Mouse (Mus musculus) cerebellum, adult 2 months (tissue): Measurements from ENCODE around the gene Dab2. TPM values are rescaled to one million over a fixed set of nuclear protein-coding genes. Genes with fewer than 3 reads are reported as not detected.

Experiments
- DNase-seq, 2 experiments: peaks; one replicate each; pipeline ENCODE4 v3.0.0; 2021
- H3K27ac ChIP-seq: fragments of 200-500 bp; 2 replicates; pipeline ENCODE4 v1.5.1; 2012; ENCODE audit warnings: low read length, control low read depth, inconsistent platforms; ENCODE audit not compliant: insufficient read depth
- H3K27me3 ChIP-seq: fragments of 200-500 bp; 2 replicates; pipeline ENCODE4 v1.6.1; 2012; ENCODE audit warnings: inconsistent platforms, mild to moderate bottlenecking, low read length, moderate library complexity; ENCODE audit not compliant: control insufficient read depth, insufficient read depth
- H3K4me1 ChIP-seq: fragments of 200-500 bp; 2 replicates; pipeline ENCODE4 v1.6.1; 2011; ENCODE audit warnings: low read length; ENCODE audit not compliant: control insufficient read depth, insufficient read depth
- H3K4me3 ChIP-seq: fragments of 200-500 bp; replicated peaks from 2 replicates; pipeline ENCODE3; 2011; ENCODE audit warnings: mild to moderate bottlenecking, low read depth, low read length, control low read depth; ENCODE audit not compliant: insufficient read depth
- CTCF ChIP-seq: fragments of 200-500 bp; IDR thresholded peaks from 2 replicates; pipeline ENCODE4 v1.5.1; 2011; ENCODE audit warnings: low read depth, mild to moderate bottlenecking, control low read depth, low read length, moderate library complexity, borderline replicate concordance; ENCODE audit not compliant: insufficient read depth
- POLR2A ChIP-seq: fragments of 200-500 bp; IDR thresholded peaks from 2 replicates; pipeline ENCODE4 v1.6.1; 2011; ENCODE audit warnings: low read length, control low read depth, borderline replicate concordance; ENCODE audit not compliant: insufficient read depth
- WGBS: fragments of 180-500 bp; shearing (Covaris S2); methylation state at CpG from one replicate; pipeline ENCODE4 v1.1.7; 2018; 5-methylcytosine and 5-hydroxymethylcytosine counted together
- polyA plus RNA-seq: library from polyadenylated mRNA; depleted of rRNA; stranded (reverse); fragments of >200 nt; gene quantifications from 2 replicates; pipeline ENCODE4 v1.2.3, GENCODE M21; 2012

The Dab2 gene
- polyA plus RNA-seq, 1 experiment: 8.2 TPM

- DNase-seq: no peak
- WGBS: 29% methylated on average over 6 of the region's 6 CpGs
- TF ChIP-seq CTCF: no peak
- no peak for TF ChIP-seq POLR2A
Observed at GRCm38 (mm10) chr15:6387729-6388070, 88.1 kb downstream of the Dab2 start.

GRCm38 (mm10) chr15:6388146-6388545 lies 88.6 kb downstream of the Dab2 start:
- Histone ChIP-seq H3K4me1 (no peaks in the 10 kb centered on the region), H3K27ac (no peak overlapping the region), H3K27me3 (no peaks in the 10 kb centered on the region), H3K4me3 (no peak overlapping the region)
- TF ChIP-seq CTCF (no peak), POLR2A (no peak)
- DNase-seq: no peak
- 77% methylated on average over 3 of the region's 3 CpGs for WGBS

More at GRCm38 (mm10) chr15:6387729-6388070, 88.1 kb downstream of the Dab2 start:
- Histone ChIP-seq H3K27ac (no peak overlapping the region), H3K4me1 (no peaks in the 10 kb centered on the region), H3K27me3 (no peaks in the 10 kb centered on the region), H3K4me3 (no peak overlapping the region)

GRCm38 (mm10) chr15:6388631-6389030 lies 89.0 kb downstream of the Dab2 start:
- no peak overlapping the region for H3K4me3 ChIP-seq
- no peaks in the 10 kb centered on the region for H3K4me1 ChIP-seq
- 95% methylated on average over 7 of the region's 7 CpGs for WGBS
- no peaks in the 10 kb centered on the region for H3K27me3 ChIP-seq
- no peak overlapping the region for H3K27ac ChIP-seq
- no peak for DNase-seq
- TF ChIP-seq CTCF: no peak
- TF ChIP-seq POLR2A: no peak

GRCm38 (mm10) chr15:6390106-6390505 lies 90.5 kb downstream of the Dab2 start:
- no peak overlapping the region for H3K4me3 ChIP-seq
- TF ChIP-seq POLR2A (no peak), CTCF (no peak)
- H3K27ac ChIP-seq: no peak overlapping the region
- WGBS: 78% methylated on average over 4 of the region's 4 CpGs
- H3K27me3 ChIP-seq: no peaks in the 10 kb centered on the region
- H3K4me1 ChIP-seq: no peaks in the 10 kb centered on the region
- DNase-seq: no peak

GRCm38 (mm10) chr15:6390657-6391056 lies 91.1 kb downstream of the Dab2 start:
- no peak for DNase-seq
- Histone ChIP-seq H3K27me3 (no peaks in the 10 kb centered on the region), H3K4me3 (no peak overlapping the region), H3K27ac (no peak overlapping the region), H3K4me1 (no peaks in the 10 kb centered on the region)
- WGBS: 47% methylated on average over 2 of the region's 2 CpGs
- TF ChIP-seq CTCF: no peak
- no peak for TF ChIP-seq POLR2A

GRCm38 (mm10) chr15:6391886-6392285 lies 92.3 kb downstream of the Dab2 start:
- no peak for DNase-seq
- no peak overlapping the region for H3K4me3 ChIP-seq
- TF ChIP-seq CTCF (no peak), POLR2A (no peak)
- H3K27me3 ChIP-seq: no peaks in the 10 kb centered on the region
- 82% methylated on average over 3 of the region's 3 CpGs for WGBS
- H3K27ac ChIP-seq: no peak overlapping the region
- no peaks in the 10 kb centered on the region for H3K4me1 ChIP-seq

- DNase-seq: no peak
- Histone ChIP-seq H3K4me3 (no peak overlapping the region), H3K27me3 (no peaks in the 10 kb centered on the region), H3K27ac (no peak overlapping the region), H3K4me1 (no peaks in the 10 kb centered on the region)
- 94% methylated on average over 4 of the region's 4 CpGs for WGBS
- TF ChIP-seq POLR2A (no peak), CTCF (no peak)
Observed at GRCm38 (mm10) chr15:6393624-6394023, 94.0 kb downstream of the Dab2 start.

GRCm38 (mm10) chr15:6398211-6398610 lies 98.6 kb downstream of the Dab2 start:
- Histone ChIP-seq H3K27me3 (no peaks in the 10 kb centered on the region), H3K27ac (no peak overlapping the region), H3K4me3 (no peak overlapping the region), H3K4me1 (no peaks in the 10 kb centered on the region)
- WGBS: 87% methylated on average over 4 of the region's 4 CpGs
- DNase-seq: no peak
- TF ChIP-seq POLR2A (no peak), CTCF (no peak)
